Mouse (Mus musculus): Measurements from ENCODE around the gene Sat1. TPM values are rescaled to one million over a fixed set of nuclear protein-coding genes. Genes with fewer than 3 reads are reported as not detected.

The Sat1 gene
- polyA plus RNA-seq, 1 experiment from 2014 or later: 115 TPM

- 44% methylated on average over 1 of the region's 1 CpGs for WGBS
- no peak overlapping the region for H3K27ac ChIP-seq
- H3K9ac ChIP-seq: no peak overlapping the region
- no peaks in the 10 kb centered on the region for H3K27me3 ChIP-seq
- ATAC-seq (replicated peaks; ENCODE audit: insufficient number of reproducible peaks, insufficient read depth, low FRiP score, low read depth): no peak
- no peaks in the 10 kb centered on the region for H3K36me3 ChIP-seq
- H3K4me2 ChIP-seq: no peak overlapping the region
- no peak overlapping the region for H3K4me3 ChIP-seq
- no peaks in the 10 kb centered on the region for H3K4me1 ChIP-seq (replicated peaks)
- H3K9me3 ChIP-seq (replicated peaks): no peaks in the 10 kb centered on the region
These were observed 52.7 kb downstream of the Sat1 start for GRCm38 (mm10) chrX:155163553-155163952.

Other genes starting within 250 kb of the Sat1 start
- not detected in 2 replicates for gene Magea8, start 220.6 kb downstream of the Sat1 start, polyA plus RNA-seq (2015; fragmentation: Nextera tagmentation; extraction: Ambion mirVana)
- gene Magea5, start 153.3 kb downstream of the Sat1 start, polyA plus RNA-seq (2015; fragmentation: Nextera tagmentation; extraction: Ambion mirVana): not detected in 2 replicates
- gene Magea1, start 126.7 kb downstream of the Sat1 start, polyA plus RNA-seq (2015; fragmentation: Nextera tagmentation; extraction: Ambion mirVana): not detected in 2 replicates
- not detected in 2 replicates for gene Magea2, start 122.8 kb downstream of the Sat1 start, polyA plus RNA-seq (2015; fragmentation: Nextera tagmentation; extraction: Ambion mirVana)
- gene Cldn34b2, start 88.0 kb downstream of the Sat1 start, polyA plus RNA-seq (2015; fragmentation: Nextera tagmentation; extraction: Ambion mirVana): not detected in 2 replicates
- 40.4 and 40.9 TPM in 2 replicates for gene Acot9, start 46.0 kb upstream of the Sat1 start, polyA plus RNA-seq (2015; fragmentation: Nextera tagmentation; extraction: Ambion mirVana)
- 227 and 248 TPM in 2 replicates for gene Prdx4, start 124.3 kb upstream of the Sat1 start, polyA plus RNA-seq (2015; fragmentation: Nextera tagmentation; extraction: Ambion mirVana)

All from heart, embryonic 15.5 days (tissue).